Mouse (Mus musculus): Measurements from ENCODE around the gene Cadm4. TPM values are rescaled to one million over a fixed set of nuclear protein-coding genes. Genes with fewer than 3 reads are reported as not detected.

Cadm4 gene
- total and polyA plus RNA-seq, 2 experiments, result 3.5 to 6.5 TPM

GRCm38 (mm10) chr7:24531211-24531971 lies 49.6 kb downstream of the Cadm4 start:
- under 1% methylated on average over 43 of the region's 43 CpGs for WGBS
- Histone ChIP-seq H3K27ac (replicated peaks; ENCODE audit: insufficient read depth, low read depth, low read length) (peak overlapping the region; percentile 66), H3K36me3 (ENCODE audit: control insufficient read depth, insufficient read depth, low read length) (peaks cover 2% of the 10 kb centered on the region; the same call in 1 of the 2 replicates), H3K4me3 (ENCODE audit: insufficient read depth, low read depth, low read length) (peak overlapping the region; percentile 78), H3K4me1 (ENCODE audit: control insufficient read depth, insufficient read depth, low read length) (peaks cover 6% of the 10 kb centered on the region), H3K27me3 (ENCODE audit: control insufficient read depth, insufficient read depth, low read length) (no peaks in the 10 kb centered on the region), H3K9ac (ENCODE audit: low read depth, low read length) (peak overlapping the region; percentile 82), H3K79me2 (ENCODE audit: control insufficient read depth, insufficient read depth, low read length) (peaks cover 5% of the 10 kb centered on the region; the same call in 1 of the 2 replicates)
- TF ChIP-seq CTCF (IDR thresholded peaks at IDR 0.05; ENCODE audit: low read depth, low read length) (peak; percentile 85), POLR2A (IDR thresholded peaks at IDR 0.05; ENCODE audit: extremely low read depth, insufficient read depth, low read length) (no peak)
- peak; percentile 57 for DNase-seq (ENCODE audit: extremely low read depth, low read depth, low spot score)

- WGBS, result 96% methylated on average over 28 of the region's 28 CpGs
- Histone ChIP-seq H3K27me3 (ENCODE audit: control insufficient read depth, insufficient read depth, low read length) (no peaks in the 10 kb centered on the region), H3K9ac (ENCODE audit: low read depth, low read length) (no peak overlapping the region), H3K4me1 (ENCODE audit: control insufficient read depth, insufficient read depth, low read length) (peaks cover 11% of the 10 kb centered on the region), H3K27ac (replicated peaks; ENCODE audit: insufficient read depth, low read depth, low read length) (no peak overlapping the region), H3K4me3 (ENCODE audit: insufficient read depth, low read depth, low read length) (no peak overlapping the region), H3K36me3 (ENCODE audit: control insufficient read depth, insufficient read depth, low read length) (peaks cover 2% of the 10 kb centered on the region; the same call in 1 of the 2 replicates), H3K79me2 (ENCODE audit: control insufficient read depth, insufficient read depth, low read length) (peaks cover 5% of the 10 kb centered on the region; the same call in 1 of the 2 replicates)
- DNase-seq (ENCODE audit: extremely low read depth, low read depth, low spot score), result no peak
- TF ChIP-seq CTCF (IDR thresholded peaks at IDR 0.05; ENCODE audit: low read depth, low read length) (no peak), POLR2A (IDR thresholded peaks at IDR 0.05; ENCODE audit: extremely low read depth, insufficient read depth, low read length) (no peak)
These were observed 51.3 kb downstream of the Cadm4 start for GRCm38 (mm10) chr7:24533031-24533571.

- Histone ChIP-seq H3K27ac (replicated peaks; ENCODE audit: insufficient read depth, low read depth, low read length) (no peak overlapping the region), H3K36me3 (ENCODE audit: control insufficient read depth, insufficient read depth, low read length) (peaks cover 2% of the 10 kb centered on the region; the same call in 1 of the 2 replicates), H3K4me1 (ENCODE audit: control insufficient read depth, insufficient read depth, low read length) (peaks cover 11% of the 10 kb centered on the region), H3K27me3 (ENCODE audit: control insufficient read depth, insufficient read depth, low read length) (no peaks in the 10 kb centered on the region), H3K4me3 (ENCODE audit: insufficient read depth, low read depth, low read length) (no peak overlapping the region), H3K79me2 (ENCODE audit: control insufficient read depth, insufficient read depth, low read length) (peaks cover 5% of the 10 kb centered on the region; the same call in 1 of the 2 replicates), H3K9ac (ENCODE audit: low read depth, low read length) (no peak overlapping the region)
- WGBS, result 85% methylated on average over 42 of the region's 42 CpGs
- no peak for TF ChIP-seq CTCF (IDR thresholded peaks at IDR 0.05; ENCODE audit: low read depth, low read length)
- TF ChIP-seq POLR2A (IDR thresholded peaks at IDR 0.05; ENCODE audit: extremely low read depth, insufficient read depth, low read length), result no peak
- no peak for DNase-seq (ENCODE audit: extremely low read depth, low read depth, low spot score)
These were observed 52.0 kb downstream of the Cadm4 start for GRCm38 (mm10) chr7:24533806-24534205.

- H3K9ac ChIP-seq (ENCODE audit: low read depth, low read length), result no peak overlapping the region
- H3K27ac ChIP-seq (replicated peaks; ENCODE audit: insufficient read depth, low read depth, low read length), result no peak overlapping the region
- TF ChIP-seq POLR2A (IDR thresholded peaks at IDR 0.05; ENCODE audit: extremely low read depth, insufficient read depth, low read length) (no peak), CTCF (IDR thresholded peaks at IDR 0.05; ENCODE audit: low read depth, low read length) (no peak)
- DNase-seq (ENCODE audit: extremely low read depth, low read depth, low spot score), result no peak
- H3K27me3 ChIP-seq (ENCODE audit: control insufficient read depth, insufficient read depth, low read length), result no peaks in the 10 kb centered on the region
- peaks cover 2% of the 10 kb centered on the region; the same call in 1 of the 2 replicates for H3K36me3 ChIP-seq (ENCODE audit: control insufficient read depth, insufficient read depth, low read length)
- 92% methylated on average over 19 of the region's 19 CpGs for WGBS
- H3K4me1 ChIP-seq (ENCODE audit: control insufficient read depth, insufficient read depth, low read length), result peaks cover 11% of the 10 kb centered on the region
- no peak overlapping the region for H3K4me3 ChIP-seq (ENCODE audit: insufficient read depth, low read depth, low read length)
- H3K79me2 ChIP-seq (ENCODE audit: control insufficient read depth, insufficient read depth, low read length), result peaks cover 5% of the 10 kb centered on the region; the same call in 1 of the 2 replicates
These were observed 52.5 kb downstream of the Cadm4 start for GRCm38 (mm10) chr7:24534301-24534700.

GRCm38 (mm10) chr7:24537081-24537480 lies 55.3 kb downstream of the Cadm4 start:
- Histone ChIP-seq H3K9ac (ENCODE audit: low read depth, low read length) (no peak overlapping the region), H3K4me3 (ENCODE audit: insufficient read depth, low read depth, low read length) (no peak overlapping the region), H3K4me1 (ENCODE audit: control insufficient read depth, insufficient read depth, low read length) (peaks cover 5% of the 10 kb centered on the region), H3K27ac (replicated peaks; ENCODE audit: insufficient read depth, low read depth, low read length) (no peak overlapping the region), H3K27me3 (ENCODE audit: control insufficient read depth, insufficient read depth, low read length) (no peaks in the 10 kb centered on the region), H3K79me2 (ENCODE audit: control insufficient read depth, insufficient read depth, low read length) (peaks cover 5% of the 10 kb centered on the region; the same call in 1 of the 2 replicates), H3K36me3 (ENCODE audit: control insufficient read depth, insufficient read depth, low read length) (peaks cover 2% of the 10 kb centered on the region; the same call in 1 of the 2 replicates)
- no peak for DNase-seq (ENCODE audit: extremely low read depth, low read depth, low spot score)
- TF ChIP-seq CTCF (IDR thresholded peaks at IDR 0.05; ENCODE audit: low read depth, low read length) (no peak), POLR2A (IDR thresholded peaks at IDR 0.05; ENCODE audit: extremely low read depth, insufficient read depth, low read length) (no peak)
- WGBS, result 59% methylated on average over 4 of the region's 4 CpGs

All from liver, adult 2 months (tissue).